Mouse (Mus musculus) adrenal gland (tissue): ENCODE measurements around the gene C1qtnf6.

ENCODE experiments used
- intact Hi-C: fragments of 180-260 bp; cut with DNase I; formaldehyde crosslinking; loops from one replicate; pipeline ENCODE4 v1.15.1; 2025
- long read RNA-seq, 2 experiments: library from polyadenylated mRNA; unstranded; transcript quantifications; one replicate each; pipeline ENCODE4 v2.0.0; 2020; ENCODE audit warnings: borderline replicate concordance in 1 of 2; ENCODE audit not compliant: insufficient replicate concordance in 1 of 2

The C1qtnf6 gene
- long read RNA-seq, experiment 1, partial matches to known transcripts: 0 of 2 reads
- long read RNA-seq, experiment 1, other reads (novel, unspliced or antisense): 1 of 2 reads
- long read RNA-seq, experiment 2, partial matches to known transcripts: 0 of 2 reads
- long read RNA-seq, experiment 2, other reads (novel, unspliced or antisense): 2 of 2 reads

DNA sequence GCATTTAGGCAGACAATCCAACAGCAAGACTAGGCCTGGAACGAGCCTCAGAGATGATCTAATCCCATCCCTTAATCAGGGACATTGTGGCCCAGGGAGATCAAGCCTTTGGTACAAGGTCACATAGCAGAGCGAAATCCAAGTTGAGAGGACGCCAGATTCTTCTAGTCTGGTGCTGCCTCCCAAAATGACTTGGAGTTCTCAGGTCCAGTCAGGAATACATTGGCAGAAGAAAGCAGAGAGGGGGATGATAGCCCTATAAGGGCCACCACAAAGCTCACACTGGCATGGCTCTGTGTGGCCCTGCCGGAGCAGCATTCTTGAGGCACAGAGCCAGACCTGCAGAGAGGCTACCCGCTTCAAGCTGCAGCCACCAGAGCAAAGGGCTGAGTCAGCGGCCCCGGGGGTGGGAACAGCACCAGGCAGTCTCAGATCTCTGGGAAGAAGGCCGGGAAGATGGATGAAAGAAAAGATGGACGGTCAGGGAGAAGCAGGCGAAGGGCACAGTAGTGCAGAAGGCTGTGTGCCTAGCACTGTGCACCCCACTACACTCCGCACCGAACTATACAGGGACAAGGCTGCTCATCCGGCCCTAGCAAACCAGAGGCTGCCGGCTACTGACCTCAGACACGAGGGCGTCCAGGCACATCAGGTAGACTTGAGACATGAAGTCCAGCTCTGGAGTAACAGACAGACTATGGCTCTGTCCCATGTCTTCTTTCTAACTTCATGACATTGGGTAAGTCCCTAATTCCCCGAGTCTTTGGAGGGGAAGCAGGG lies at the start of gene C1qtnf6:
Gene C1qtnf6, minus strand, starts transcription at position 746 of the 780 bp plus-strand sequence.
- intact Hi-C loops: no loop called here

- intact Hi-C loops: no loop called here
Measured at GRCm38 (mm10) chr15:78576284-78576810, 45.1 kb upstream of the C1qtnf6 start.

DNA sequence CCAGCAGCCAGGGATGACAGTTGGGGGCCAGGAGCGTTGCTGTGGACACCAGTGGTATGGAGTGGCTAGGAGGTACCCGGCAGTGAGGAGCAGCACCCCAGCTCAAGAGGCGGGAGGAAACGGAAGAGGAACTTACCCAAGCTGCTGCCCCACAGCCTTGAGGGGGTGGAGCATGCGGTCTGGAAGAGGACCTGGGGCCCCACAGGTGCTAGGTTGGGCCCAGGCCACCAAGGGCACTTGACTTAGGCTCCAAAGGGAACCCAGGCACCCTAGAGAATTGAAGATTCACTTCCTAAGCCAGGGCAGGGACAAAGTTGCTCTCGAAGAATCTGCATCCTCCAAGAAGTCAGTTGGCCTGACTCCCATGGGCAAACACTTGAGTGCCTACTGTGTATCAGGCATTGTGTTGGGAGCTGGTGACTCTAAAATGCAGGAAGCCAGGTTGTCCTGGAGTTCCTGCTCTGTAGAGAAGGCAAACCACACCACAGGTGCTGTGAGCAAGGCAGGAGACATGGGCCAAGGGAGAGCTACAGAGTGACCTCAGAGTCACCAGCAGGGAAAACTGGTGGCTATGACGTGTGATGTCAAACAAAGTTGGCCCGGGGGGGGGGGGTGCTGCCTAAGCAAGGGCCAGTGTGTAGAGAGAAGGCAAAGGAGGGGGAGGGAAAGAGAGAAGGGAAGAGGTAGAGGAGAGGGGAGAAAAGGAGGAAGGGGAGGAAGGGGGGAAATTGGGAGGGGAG lies 41.6 kb upstream of the C1qtnf6 start, which contains the start of gene Rac2:
Gene Rac2, minus strand, starts transcription at position 126 of the 740 bp plus-strand sequence.
- intact Hi-C loops: no loop called here

GRCm38 (mm10) chr15:78572270-78572600 lies 41.0 kb upstream of the C1qtnf6 start:
- intact Hi-C loops: no loop called here

DNA sequence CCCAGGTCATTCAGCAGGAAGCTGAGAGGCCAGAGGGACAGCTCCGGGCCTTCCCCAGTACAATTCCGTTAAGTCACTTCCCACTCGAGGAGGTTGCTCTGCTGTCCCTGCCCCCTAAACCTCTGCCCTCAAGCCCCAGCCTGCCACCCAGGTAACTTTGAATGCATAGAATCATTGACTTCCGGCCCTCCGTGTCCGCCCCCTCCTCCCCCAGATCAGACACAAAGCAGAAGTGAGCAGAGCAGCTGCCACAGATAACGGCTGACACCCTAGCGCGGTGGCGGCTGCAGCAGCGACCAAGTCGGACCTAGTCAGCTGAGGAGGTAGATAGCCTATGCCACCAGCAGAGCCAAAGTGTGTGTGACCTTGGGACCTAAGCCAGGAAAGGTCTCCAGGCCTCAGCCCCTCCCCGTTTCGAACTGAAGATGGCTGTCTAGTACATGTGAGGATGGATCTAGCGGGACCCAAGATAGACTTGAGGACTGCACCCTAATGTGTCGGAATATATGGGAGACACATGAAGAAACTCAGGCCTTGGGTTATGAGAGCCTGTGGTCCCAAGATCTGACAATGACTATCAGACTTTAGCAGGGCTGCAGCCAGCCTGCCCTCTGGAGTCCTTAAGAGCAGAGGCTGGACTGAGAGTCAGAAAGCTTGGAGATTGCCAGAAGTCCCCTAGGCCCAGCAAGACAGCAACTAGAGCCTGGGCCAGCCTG lies 40.5 kb upstream of the C1qtnf6 start:
- intact Hi-C loops: no loop called here

DNA sequence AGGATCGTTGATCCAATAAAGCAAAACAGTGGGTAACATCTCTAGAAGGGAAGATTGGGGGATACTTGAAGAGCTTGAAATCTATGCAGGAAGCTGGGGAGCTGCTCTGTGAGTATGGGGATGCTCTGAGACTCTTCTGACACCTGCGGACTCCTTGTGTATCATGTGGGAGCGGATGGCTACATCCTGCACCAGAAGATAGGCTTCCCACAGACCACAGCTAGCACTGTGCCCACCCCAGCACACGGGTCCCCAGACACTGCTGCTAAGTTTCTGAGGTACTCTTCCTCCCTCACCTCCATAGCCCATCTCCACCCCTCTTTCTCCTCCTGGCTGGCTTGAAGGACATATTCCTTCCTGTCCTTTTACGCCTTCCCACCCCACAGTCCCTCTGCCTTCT lies 39.0 kb upstream of the C1qtnf6 start:
- intact Hi-C loops: no loop called here

DNA sequence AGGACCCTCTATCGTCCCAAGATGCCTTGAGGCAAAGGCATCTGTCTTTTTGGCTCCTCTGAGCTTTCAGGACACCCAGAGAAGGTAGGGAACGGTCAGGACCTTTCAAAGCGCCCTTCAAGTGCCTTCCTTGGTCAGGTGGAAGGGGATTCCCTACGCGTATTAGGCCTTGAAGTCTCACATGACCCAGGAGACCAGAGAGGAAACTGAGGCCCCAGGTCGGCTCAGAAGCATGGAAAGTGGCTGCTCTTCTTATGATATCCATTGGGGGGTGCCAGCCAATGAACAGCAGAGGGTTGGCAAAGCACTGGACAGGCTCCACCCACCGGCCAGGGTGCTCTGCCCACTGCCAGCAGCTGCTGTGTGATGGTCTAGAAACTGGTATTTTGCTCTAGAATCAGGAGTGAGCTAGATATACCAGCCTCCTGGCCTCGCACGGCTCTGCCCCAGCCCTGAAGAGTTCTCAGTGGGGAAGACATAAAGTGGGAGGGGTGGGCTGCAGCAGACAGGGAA lies 36.4 kb upstream of the C1qtnf6 start:
- intact Hi-C loops: no loop called here

- intact Hi-C loops: no loop called here
Measured at GRCm38 (mm10) chr15:78564764-78565435, 33.7 kb upstream of the C1qtnf6 start.

GRCm38 (mm10) chr15:78563937-78564336 lies 32.7 kb upstream of the C1qtnf6 start:
- intact Hi-C loops: no loop called here

DNA sequence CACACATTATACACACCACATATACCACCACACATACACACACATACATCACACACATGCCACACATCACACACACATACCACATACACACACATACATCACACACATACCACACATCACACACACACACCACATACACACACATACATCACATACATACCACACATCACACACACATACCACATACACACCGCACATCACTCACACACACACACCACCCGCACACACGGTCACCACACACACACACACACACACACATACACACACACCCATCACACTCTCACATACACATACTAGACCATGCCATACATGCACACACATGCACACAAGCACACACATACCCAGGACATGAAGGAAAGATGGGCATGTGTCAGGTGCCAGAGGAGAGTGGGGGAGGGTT lies 32.1 kb upstream of the C1qtnf6 start:
- intact Hi-C loops: no loop called here

GRCm38 (mm10) chr15:78559141-78559979 lies 28.1 kb upstream of the C1qtnf6 start:
- intact Hi-C loops: no loop called here

DNA sequence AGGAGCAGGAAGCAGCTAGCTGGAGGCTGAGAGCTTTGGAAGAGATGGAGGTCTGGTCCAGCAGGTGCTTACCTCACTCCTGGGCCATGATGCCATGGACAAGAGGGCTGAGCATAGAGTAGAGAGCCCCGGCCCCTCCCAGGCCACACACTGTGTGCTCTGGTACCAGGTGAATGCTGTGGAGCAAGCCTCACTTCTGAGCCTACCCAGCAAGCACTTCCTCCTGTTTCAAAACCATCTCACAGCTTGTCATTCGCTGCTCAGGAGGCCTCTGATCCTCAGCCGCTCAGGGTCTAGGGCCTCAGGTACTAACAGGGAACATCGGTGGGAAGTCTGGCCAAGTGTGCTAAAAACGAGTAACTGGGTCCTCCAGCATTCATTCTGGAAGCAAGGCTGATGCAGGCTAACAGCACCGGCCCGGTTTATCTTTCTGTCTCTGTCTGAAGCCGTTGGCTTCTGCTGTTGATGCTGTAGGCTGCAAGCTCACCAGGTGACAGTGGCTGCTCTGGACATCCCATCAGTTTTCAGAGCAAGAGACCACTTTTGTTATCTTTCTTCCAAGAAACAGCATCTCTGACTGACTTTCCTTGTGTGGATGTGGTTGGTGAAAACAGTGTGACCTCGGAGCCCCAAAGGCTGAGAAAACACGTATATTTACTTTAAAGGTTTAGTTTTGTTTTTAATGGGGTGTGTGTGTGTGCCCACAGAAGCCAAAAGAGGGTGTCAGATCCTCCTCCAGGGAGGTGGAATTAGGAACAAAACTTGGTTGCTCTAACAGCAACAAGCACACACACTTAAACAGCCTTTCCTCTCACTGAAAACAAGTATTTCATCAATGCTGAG lies 26.7 kb upstream of the C1qtnf6 start:
- intact Hi-C loops: no loop called here

- intact Hi-C loops: no loop called here
Measured at GRCm38 (mm10) chr15:78554545-78555313, 23.5 kb upstream of the C1qtnf6 start.

DNA sequence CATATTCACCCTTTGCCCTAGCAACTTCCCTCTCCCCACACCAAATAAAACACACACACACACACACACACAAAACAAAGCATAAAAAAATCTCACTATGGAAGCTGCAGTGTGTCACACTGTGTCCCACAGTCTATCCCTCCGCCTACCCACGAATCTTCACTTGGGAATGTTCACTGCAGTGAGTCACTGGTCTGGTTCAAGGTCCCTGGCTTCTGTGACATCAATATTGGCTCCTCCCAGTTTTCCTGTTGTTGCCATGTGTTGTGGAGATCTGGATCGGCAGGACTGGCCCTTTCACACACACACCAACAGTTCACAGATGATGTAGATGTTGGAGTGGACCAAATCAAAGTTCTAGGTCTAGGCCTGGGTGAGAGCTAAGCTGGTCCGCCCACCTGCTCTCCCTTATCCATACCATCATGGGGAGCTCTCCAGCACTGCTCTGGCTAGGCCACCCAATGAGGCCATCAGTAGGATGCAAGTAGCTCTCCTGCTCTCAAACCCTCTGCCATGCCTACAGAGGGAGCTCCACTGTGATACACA lies 18.0 kb upstream of the C1qtnf6 start:
- intact Hi-C loops: loop anchor here (10.0 kb wide), 1 partner anchor 194 kb away; no protein-coding TSS in a partner anchor

- intact Hi-C loops: loop anchor here (10.0 kb wide), 1 partner anchor 194 kb away; no protein-coding TSS in a partner anchor
Measured at GRCm38 (mm10) chr15:78548711-78549110, 17.5 kb upstream of the C1qtnf6 start.

DNA sequence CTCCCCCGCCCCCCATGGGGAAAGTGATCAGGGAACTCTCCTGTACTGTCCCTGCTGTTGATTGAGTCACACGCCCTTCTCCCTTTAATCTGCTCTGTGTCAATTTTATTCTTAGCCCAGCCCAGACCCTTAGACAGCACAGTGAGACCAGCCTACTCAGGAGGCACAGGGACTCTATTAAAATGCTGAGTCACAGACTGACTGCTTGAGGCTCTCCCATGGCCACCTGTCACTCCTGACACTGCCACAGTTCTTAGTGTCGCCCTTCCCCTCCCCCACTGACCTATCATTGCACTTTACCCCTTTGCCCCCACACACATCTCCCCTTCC lies 17.1 kb upstream of the C1qtnf6 start:
- intact Hi-C loops: loop anchor here (10.0 kb wide), 1 partner anchor 194 kb away; no protein-coding TSS in a partner anchor
